Mouse (Mus musculus): ENCODE data around the gene Homer2. TPM values are rescaled to one million over a fixed set of nuclear protein-coding genes. Genes with fewer than 3 reads are reported as not detected.

Gene Homer2
- total RNA-seq, 2 experiments from 2014 or later = 67.2 to 77.5 TPM

GRCm38 (mm10) chr7:81706416-81707391, 623 bp downstream of the Homer2 start:
- intact Hi-C loops (cut with DNase I) = loop anchor here (5.0 kb wide), 1 partner anchor 54 kb away; no protein-coding TSS in a partner anchor
- peak in 1 of 2 experiments; percentile 36 for DNase-seq (ENCODE audit: low spot score in 2 of 2)

GRCm38 (mm10) chr7:81706027-81706415, 1.3 kb downstream of the Homer2 start:
- peak; percentile 42 to 59 for DNase-seq (ENCODE audit: low spot score in 2 of 2)
- intact Hi-C loops (cut with DNase I) = loop anchor here (5.0 kb wide), 1 partner anchor 54 kb away; no protein-coding TSS in a partner anchor

GRCm38 (mm10) chr7:81698357-81698756, 9.0 kb downstream of the Homer2 start:
- peak in 1 of 2 experiments; percentile 44 for DNase-seq (ENCODE audit: low spot score in 2 of 2)
- intact Hi-C loops (cut with DNase I) = loop anchor here (5.0 kb wide), 1 partner anchor 66 kb away; no protein-coding TSS in a partner anchor

GRCm38 (mm10) chr7:81697954-81698353, 9.4 kb downstream of the Homer2 start:
- intact Hi-C loops (cut with DNase I) = loop anchor here (5.0 kb wide), 1 partner anchor 66 kb away; no protein-coding TSS in a partner anchor
- DNase-seq (ENCODE audit: low spot score in 2 of 2) = no peak

- no peak for DNase-seq (ENCODE audit: low spot score in 2 of 2)
- intact Hi-C loops (cut with DNase I) = loop anchor here (5.0 kb wide), 1 partner anchor 64 kb away; no protein-coding TSS in a partner anchor
These were observed 11.4 kb downstream of the Homer2 start for GRCm38 (mm10) chr7:81695763-81696533.

GRCm38 (mm10) chr7:81691067-81691466, 16.3 kb downstream of the Homer2 start:
- intact Hi-C loops (cut with DNase I) = no loop called here

GRCm38 (mm10) chr7:81689116-81689681, 18.1 kb downstream of the Homer2 start:
- DNase-seq (ENCODE audit: low spot score in 2 of 2) = no peak
- intact Hi-C loops (cut with DNase I) = no loop called here

More at GRCm38 (mm10) chr7:81691067-81691466, 16.3 kb downstream of the Homer2 start:
- no peak for DNase-seq (ENCODE audit: low spot score in 2 of 2)

GRCm38 (mm10) chr7:81688378-81688777, 18.9 kb downstream of the Homer2 start:
- no peak for DNase-seq (ENCODE audit: low spot score in 2 of 2)
- intact Hi-C loops (cut with DNase I) = no loop called here

GRCm38 (mm10) chr7:81687684-81688316, 19.5 kb downstream of the Homer2 start:
- intact Hi-C loops (cut with DNase I) = no loop called here
- DNase-seq (ENCODE audit: low spot score in 2 of 2) = no peak

GRCm38 (mm10) chr7:81685375-81685774, 22.0 kb downstream of the Homer2 start:
- no peak for DNase-seq (ENCODE audit: low spot score in 2 of 2)
- intact Hi-C loops (cut with DNase I) = no loop called here

GRCm38 (mm10) chr7:81683779-81684422, 23.4 kb downstream of the Homer2 start:
- DNase-seq (ENCODE audit: low spot score in 2 of 2) = no peak
- intact Hi-C loops (cut with DNase I) = no loop called here

- intact Hi-C loops (cut with DNase I) = no loop called here
- DNase-seq (ENCODE audit: low spot score in 2 of 2) = no peak
These were observed 25.9 kb downstream of the Homer2 start for GRCm38 (mm10) chr7:81681386-81681785.

- intact Hi-C loops (cut with DNase I) = no loop called here
These were observed 33.8 kb downstream of the Homer2 start for GRCm38 (mm10) chr7:81673359-81674013.

GRCm38 (mm10) chr7:81672735-81673291, 34.5 kb downstream of the Homer2 start:
- peak in 1 of 2 experiments; percentile 34 for DNase-seq (ENCODE audit: low spot score in 2 of 2)
- intact Hi-C loops (cut with DNase I) = no loop called here

More at GRCm38 (mm10) chr7:81673359-81674013, 33.8 kb downstream of the Homer2 start:
- DNase-seq (ENCODE audit: low spot score in 2 of 2) = no peak

- intact Hi-C loops (cut with DNase I) = no loop called here
- no peak for DNase-seq (ENCODE audit: low spot score in 2 of 2)
These were observed 40.2 kb downstream of the Homer2 start for GRCm38 (mm10) chr7:81667156-81667555.

- intact Hi-C loops (cut with DNase I) = no loop called here
- DNase-seq (ENCODE audit: low spot score in 2 of 2) = no peak
These were observed 40.7 kb downstream of the Homer2 start for GRCm38 (mm10) chr7:81666585-81666984.

- no peak for DNase-seq (ENCODE audit: low spot score in 2 of 2)
- intact Hi-C loops (cut with DNase I) = no loop called here
These were observed 44.3 kb downstream of the Homer2 start for GRCm38 (mm10) chr7:81663057-81663456.

Data from left cerebral cortex, postnatal 25 days (tissue).